Mouse (Mus musculus) heart, postnatal 25 days (tissue): ENCODE data around the gene Aebp2. TPM values are rescaled to one million over a fixed set of nuclear protein-coding genes. Genes with fewer than 3 reads are reported as not detected.

ENCODE experiments used
- DNase-seq: peaks from one replicate; pipeline ENCODE4 v3.0.0; 2022; ENCODE audit warnings: low spot score
- intact Hi-C: fragments of 180-260 bp; cut with DNase I; formaldehyde crosslinking; loops from one replicate; pipeline ENCODE4 v1.15.1; 2025
- total RNA-seq, 2 experiments: library from RNA; stranded (reverse); gene quantifications; 2 replicates each; pipeline ENCODE4 v1.2.3; 2021

The Aebp2 gene
- total RNA-seq, 2 experiments from 2014 or later = 35.7 to 36.5 TPM

GRCm38 (mm10) chr6:140680713-140681112 is 58.2 kb downstream of the Aebp2 start:
- intact Hi-C loops = no loop called here
- no peak for DNase-seq

GRCm38 (mm10) chr6:140682829-140683228 is 60.4 kb downstream of the Aebp2 start:
- intact Hi-C loops = no loop called here

GRCm38 (mm10) chr6:140684403-140684802 is 61.9 kb downstream of the Aebp2 start:
- DNase-seq = no peak
- intact Hi-C loops = no loop called here

More at GRCm38 (mm10) chr6:140682829-140683228, 60.4 kb downstream of the Aebp2 start:
- DNase-seq = no peak

GRCm38 (mm10) chr6:140689617-140690404 is 67.3 kb downstream of the Aebp2 start:
- intact Hi-C loops = no loop called here
- DNase-seq = no peak

- DNase-seq = no peak
- intact Hi-C loops = no loop called here
These were observed 69.7 kb downstream of the Aebp2 start for GRCm38 (mm10) chr6:140692160-140692559.

GRCm38 (mm10) chr6:140696192-140696879 is 73.9 kb downstream of the Aebp2 start:
- intact Hi-C loops = no loop called here
- DNase-seq = no peak

GRCm38 (mm10) chr6:140697994-140698393 is 75.5 kb downstream of the Aebp2 start:
- no peak for DNase-seq
- intact Hi-C loops = no loop called here

GRCm38 (mm10) chr6:140698596-140698995 is 76.1 kb downstream of the Aebp2 start:
- intact Hi-C loops = no loop called here
- no peak for DNase-seq

GRCm38 (mm10) chr6:140701259-140701658 is 78.8 kb downstream of the Aebp2 start:
- intact Hi-C loops = no loop called here

GRCm38 (mm10) chr6:140705132-140705531 is 82.7 kb downstream of the Aebp2 start:
- DNase-seq = no peak
- intact Hi-C loops = no loop called here

More at GRCm38 (mm10) chr6:140701259-140701658, 78.8 kb downstream of the Aebp2 start:
- DNase-seq = no peak

GRCm38 (mm10) chr6:140706056-140706455 is 83.6 kb downstream of the Aebp2 start:
- intact Hi-C loops = no loop called here
- DNase-seq = no peak

GRCm38 (mm10) chr6:140708059-140708458 is 85.6 kb downstream of the Aebp2 start:
- DNase-seq = no peak
- intact Hi-C loops = no loop called here

GRCm38 (mm10) chr6:140709415-140710107 is 87.1 kb downstream of the Aebp2 start:
- no peak for DNase-seq
- intact Hi-C loops = loop anchor here (5.0 to 10.0 kb wide), 3 partner anchors 62 to 235 kb away; no protein-coding TSS in a partner anchor

GRCm38 (mm10) chr6:140712754-140713153 is 90.3 kb downstream of the Aebp2 start:
- intact Hi-C loops = loop anchor here (5.0 to 10.0 kb wide), 3 partner anchors 65 to 238 kb away; no protein-coding TSS in a partner anchor
- peak; percentile 14 for DNase-seq

- DNase-seq = peak; percentile 29
- intact Hi-C loops = loop anchor here (5.0 to 10.0 kb wide), 5 partner anchors 47 to 862 kb away; no protein-coding TSS in a partner anchor
These were observed 92.5 kb downstream of the Aebp2 start for GRCm38 (mm10) chr6:140714905-140715365.

GRCm38 (mm10) chr6:140722058-140722457 is 99.6 kb downstream of the Aebp2 start:
- intact Hi-C loops = no loop called here
- no peak for DNase-seq
